In the genomic region with DNA sequence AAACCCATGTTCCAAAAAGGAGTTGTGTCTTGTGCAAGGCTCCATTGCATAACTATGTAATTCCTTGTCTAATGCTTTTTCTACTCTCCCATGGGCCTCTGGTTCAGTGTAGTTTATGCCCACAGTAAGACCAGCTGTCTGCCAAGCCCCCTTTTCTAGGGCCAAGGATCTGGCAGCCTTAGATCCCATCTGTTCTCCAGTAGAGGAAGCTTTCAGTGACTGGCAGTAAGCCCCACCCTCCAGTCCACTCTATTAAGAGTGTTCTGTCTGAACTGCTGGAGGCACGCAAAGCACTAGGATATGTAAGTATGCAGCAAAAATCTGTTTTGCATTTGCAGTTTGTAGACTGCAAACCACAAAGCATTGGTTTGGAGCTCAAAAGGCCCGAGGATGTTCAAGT, we compare ENCODE assay signal across 15 mouse cellular contexts.
A peak's percentile ranks its signal among the peaks of the same experiment; 100 is the strongest.
DNase-seq lines count a peak whose midpoint lies in the region; ATAC-seq and TF ChIP-seq lines count a peak whose summit lies in the region.
"Had no signal": no experiment of that assay in that cellular context is flagged by ENCODE, and none has a peak within 500 bp of the region (broad histone marks: within the 10 kb centered on the region; RNA-seq: fewer than 3 reads in every experiment).

No protein-coding gene starts in this region.

- no peaks in the 10 kb centered on the region for H3K27me3 ChIP-seq in embryonic facial prominence, embryonic 11.5 days (ENCODE audit: control insufficient read depth, insufficient read depth, low read length)
- no peaks in the 10 kb centered on the region for H3K27me3 ChIP-seq in embryonic facial prominence, embryonic 10.5 days (replicated peaks; ENCODE audit: low read depth, poor library complexity, severe bottlenecking)
- no peaks in the 10 kb centered on the region for H3K27me3 ChIP-seq in hindbrain, embryonic 16.5 days (replicated peaks; ENCODE audit: control insufficient read depth, insufficient read depth, low read length)
- no peaks in the 10 kb centered on the region for H3K27me3 ChIP-seq in hindbrain, embryonic 13.5 days
- H3K27me3 ChIP-seq: embryonic facial prominence, embryonic 13.5 days; lung, embryonic 15.5 days had no signal

- peak; percentile 1 for DNase-seq in embryonic facial prominence, embryonic 11.5 days (ENCODE audit: low spot score)
- no peak for DNase-seq in embryonic facial prominence, embryonic 10.5 days (ENCODE audit: low spot score)
- DNase-seq in 3T3-L1 (ENCODE audit: low read depth, low spot score), result peak; percentile 12
- peak; percentile 54 for DNase-seq in brain, embryonic 14.5 days (ENCODE audit: low read depth)
- DNase-seq in testis, postnatal 14 days (ENCODE audit: low spot score), result no peak
- DNase-seq: heart, postnatal 36 days; kidney, adult 11 months; kidney, postnatal 25 days had no signal

- TF ChIP-seq CTCF in brain, embryonic 14.5 days (IDR thresholded peaks at IDR 0.05; ENCODE audit: borderline replicate concordance, extremely low read depth, insufficient read depth, insufficient read length), result no peak

- H3K9ac ChIP-seq in embryonic facial prominence, embryonic 11.5 days (replicated peaks; ENCODE audit: low read length), result no peak overlapping the region
- no peak overlapping the region for H3K9ac ChIP-seq in hindbrain, embryonic 16.5 days (ENCODE audit: low read depth, low read length)
- H3K9ac ChIP-seq in hindbrain, embryonic 13.5 days, result no peak overlapping the region
- H3K9ac ChIP-seq: embryonic facial prominence, embryonic 13.5 days; lung, embryonic 15.5 days had no signal

- H3K4me2 ChIP-seq in embryonic facial prominence, embryonic 11.5 days (ENCODE audit: low read depth, low read length), result no peak overlapping the region
- no peak overlapping the region for H3K4me2 ChIP-seq in hindbrain, embryonic 16.5 days (ENCODE audit: low read length)
- no peak overlapping the region for H3K4me2 ChIP-seq in hindbrain, embryonic 13.5 days
- H3K4me2 ChIP-seq: embryonic facial prominence, embryonic 13.5 days; liver, embryonic 11.5 days; lung, embryonic 15.5 days had no signal

- H3K27ac ChIP-seq in embryonic facial prominence, embryonic 11.5 days (replicated peaks; ENCODE audit: low read depth, low read length), result no peak overlapping the region
- H3K27ac ChIP-seq in embryonic facial prominence, embryonic 10.5 days (replicated peaks), result no peak overlapping the region
- H3K27ac ChIP-seq in hindbrain, embryonic 16.5 days (ENCODE audit: low read depth, low read length), result no peak overlapping the region
- no peak overlapping the region for H3K27ac ChIP-seq in hindbrain, embryonic 13.5 days
- H3K27ac ChIP-seq: embryonic facial prominence, embryonic 13.5 days; lung, embryonic 15.5 days had no signal

- H3K9me3 ChIP-seq in embryonic facial prominence, embryonic 11.5 days (replicated peaks; ENCODE audit: control insufficient read depth, low read length), result no peaks in the 10 kb centered on the region
- H3K9me3 ChIP-seq in embryonic facial prominence, embryonic 10.5 days, result no peaks in the 10 kb centered on the region
- no peaks in the 10 kb centered on the region for H3K9me3 ChIP-seq in hindbrain, embryonic 16.5 days (ENCODE audit: control insufficient read depth, low read length)
- no peaks in the 10 kb centered on the region for H3K9me3 ChIP-seq in hindbrain, embryonic 13.5 days
- H3K9me3 ChIP-seq: embryonic facial prominence, embryonic 13.5 days; lung, embryonic 15.5 days; megakaryocyte, embryonic 14.5 days had no signal

- WGBS in embryonic facial prominence, embryonic 11.5 days, result 64% methylated on average over 2 of the region's 2 CpGs
- WGBS in embryonic facial prominence, embryonic 10.5 days, result 75% methylated on average over 2 of the region's 2 CpGs
- WGBS in hindbrain, embryonic 16.5 days, result 66% methylated on average over 2 of the region's 2 CpGs
- WGBS in hindbrain, embryonic 13.5 days, result 87% methylated on average over 2 of the region's 2 CpGs

- no peak for TF ChIP-seq POLR2A in brain, embryonic 14.5 days (IDR thresholded peaks at IDR 0.05; ENCODE audit: borderline replicate concordance, extremely low read depth, insufficient read depth, insufficient read length, poor library complexity, severe bottlenecking)

- ATAC-seq in embryonic facial prominence, embryonic 11.5 days (replicated peaks; ENCODE audit: insufficient number of reproducible peaks, low FRiP score, low TSS enrichment, low read depth), result no peak
- ATAC-seq in hindbrain, embryonic 16.5 days, result peak; percentile 75
- ATAC-seq in hindbrain, embryonic 13.5 days (ENCODE audit: low FRiP score), result no peak
- ATAC-seq in CD4-positive, CD25-positive, alpha-beta regulatory T cell, adult 4 months, result no peak

- no peaks in the 10 kb centered on the region for H3K4me1 ChIP-seq in embryonic facial prominence, embryonic 11.5 days (ENCODE audit: control insufficient read depth, insufficient read depth, low read length)
- H3K4me1 ChIP-seq in embryonic facial prominence, embryonic 10.5 days, result no peaks in the 10 kb centered on the region
- H3K4me1 ChIP-seq in hindbrain, embryonic 16.5 days (ENCODE audit: control insufficient read depth, insufficient read depth, low read depth, low read length), result no peaks in the 10 kb centered on the region
- H3K4me1 ChIP-seq in hindbrain, embryonic 13.5 days (replicated peaks), result no peaks in the 10 kb centered on the region
- H3K4me1 ChIP-seq: embryonic facial prominence, embryonic 13.5 days; lung, embryonic 15.5 days; megakaryocyte, embryonic 14.5 days had no signal

- H3K4me3 ChIP-seq in embryonic facial prominence, embryonic 11.5 days (ENCODE audit: low read depth, low read length), result no peak overlapping the region
- H3K4me3 ChIP-seq in embryonic facial prominence, embryonic 10.5 days, result no peak overlapping the region
- H3K4me3 ChIP-seq in hindbrain, embryonic 16.5 days (ENCODE audit: low read length), result no peak overlapping the region
- no peak overlapping the region for H3K4me3 ChIP-seq in hindbrain, embryonic 13.5 days
- H3K4me3 ChIP-seq: embryonic facial prominence, embryonic 13.5 days; lung, embryonic 15.5 days; megakaryocyte, embryonic 14.5 days had no signal

- no peaks in the 10 kb centered on the region for H3K36me3 ChIP-seq in embryonic facial prominence, embryonic 11.5 days (replicated peaks; ENCODE audit: control insufficient read depth, insufficient read depth, low read depth, low read length)
- no peaks in the 10 kb centered on the region for H3K36me3 ChIP-seq in embryonic facial prominence, embryonic 10.5 days (replicated peaks)
- no peaks in the 10 kb centered on the region for H3K36me3 ChIP-seq in hindbrain, embryonic 16.5 days (ENCODE audit: control insufficient read depth, insufficient read depth, low read length)
- H3K36me3 ChIP-seq in hindbrain, embryonic 13.5 days, result no peaks in the 10 kb centered on the region
- H3K36me3 ChIP-seq: embryonic facial prominence, embryonic 13.5 days; lung, embryonic 15.5 days had no signal

Comparison
In these comparisons a context has a peak if more than half of its experiments do, and no peak if none do; other contexts are left out.
1. DNase-seq: peak in embryonic facial prominence, embryonic 11.5 days (single experiment), 3T3-L1 (single experiment) and brain, embryonic 14.5 days (single experiment); none in embryonic facial prominence, embryonic 10.5 days (single experiment) and testis, postnatal 14 days (single experiment).